Mouse (Mus musculus) layer of hippocampus, postnatal 14 days (tissue): ENCODE data around the gene Auts2. TPM values are rescaled to one million over a fixed set of nuclear protein-coding genes. Genes with fewer than 3 reads are reported as not detected.

Source experiments
- DNase-seq, 2 experiments: peaks; one replicate each; pipeline ENCODE4 v3.0.0; 2021 to 2022; ENCODE audit warnings: low spot score in 2 of 2, mixed read lengths in 1 of 2
- total RNA-seq, 2 experiments: library from RNA; stranded (reverse); gene quantifications; 2 replicates each; pipeline ENCODE4 v1.2.3; 2021

Gene Auts2
- total RNA-seq, 2 experiments from 2014 or later, result 134 to 151 TPM

DNA sequence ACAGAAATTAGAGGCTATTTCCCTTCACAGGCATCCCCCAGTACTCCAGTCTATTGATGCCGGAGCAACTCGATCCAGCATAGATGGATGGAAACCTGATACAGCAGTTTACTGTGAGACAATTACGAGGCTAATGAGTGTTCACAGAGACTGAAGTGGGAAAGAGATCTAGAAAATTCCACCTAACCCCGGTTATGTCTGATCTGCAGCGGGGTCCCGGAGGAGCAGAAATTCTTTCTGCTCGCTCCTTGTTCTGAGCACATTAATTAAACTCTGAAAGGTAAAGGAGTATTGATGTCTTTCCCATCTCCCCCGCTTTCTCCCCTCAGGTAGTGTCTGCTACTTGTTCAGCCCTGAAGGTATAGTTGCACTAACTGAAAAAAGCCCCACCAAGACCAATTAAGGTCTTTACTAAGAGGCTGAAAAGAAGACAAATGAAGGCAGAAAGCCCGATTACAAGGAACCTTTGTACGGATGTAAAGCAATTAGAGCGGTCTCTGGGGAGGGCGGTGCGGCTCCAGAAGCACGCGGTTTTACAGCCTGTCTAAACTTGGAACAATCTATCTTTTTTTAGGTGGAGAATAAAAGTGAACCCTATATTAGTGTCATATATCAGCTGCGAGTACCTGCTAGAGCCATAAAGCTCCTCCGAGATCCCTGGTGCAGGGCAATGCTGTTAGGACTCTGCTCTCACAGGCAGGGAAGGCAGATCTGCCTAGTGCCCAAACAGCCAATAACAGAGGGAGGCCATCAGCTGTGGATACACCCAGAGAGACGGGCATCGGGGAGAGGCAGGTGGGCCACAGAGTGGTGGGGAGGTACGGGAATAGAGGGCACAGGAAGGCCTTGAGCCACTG is 691.3 kb downstream of the Auts2 start:
- no peak for DNase-seq

DNA sequence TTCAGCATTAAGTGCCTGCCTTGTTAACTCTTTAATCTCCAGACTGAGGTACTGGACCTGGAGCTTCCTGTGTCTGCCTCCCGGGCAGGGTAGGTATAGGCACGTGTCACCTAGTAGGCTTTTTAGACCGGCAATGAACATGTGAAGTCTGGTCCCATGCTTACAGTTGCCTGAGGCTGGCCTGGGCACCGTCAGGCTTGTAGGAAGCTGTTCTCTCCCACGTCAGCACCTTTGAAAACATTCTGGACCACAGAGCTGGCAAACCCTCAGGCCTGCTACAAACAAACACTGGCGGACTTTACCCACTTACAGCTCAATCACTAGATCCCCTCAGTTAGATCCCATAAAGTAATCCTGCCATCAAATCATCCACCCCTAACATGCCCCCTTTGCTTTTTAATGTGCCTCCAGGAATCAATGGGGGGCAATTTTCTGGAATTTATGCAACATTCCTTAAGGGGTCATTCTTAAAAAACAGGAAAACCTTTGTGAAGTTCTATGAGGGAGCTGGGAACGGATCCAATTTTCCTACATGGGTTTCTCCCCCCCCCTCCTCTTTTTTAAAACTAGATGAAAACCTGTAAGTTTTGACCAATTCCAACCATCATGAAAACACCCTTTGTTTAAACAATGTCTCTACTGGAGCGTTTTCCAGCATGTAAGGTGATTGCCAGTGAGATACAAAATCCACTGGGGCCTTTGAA is 692.4 kb downstream of the Auts2 start:
- DNase-seq, result no peak

DNA sequence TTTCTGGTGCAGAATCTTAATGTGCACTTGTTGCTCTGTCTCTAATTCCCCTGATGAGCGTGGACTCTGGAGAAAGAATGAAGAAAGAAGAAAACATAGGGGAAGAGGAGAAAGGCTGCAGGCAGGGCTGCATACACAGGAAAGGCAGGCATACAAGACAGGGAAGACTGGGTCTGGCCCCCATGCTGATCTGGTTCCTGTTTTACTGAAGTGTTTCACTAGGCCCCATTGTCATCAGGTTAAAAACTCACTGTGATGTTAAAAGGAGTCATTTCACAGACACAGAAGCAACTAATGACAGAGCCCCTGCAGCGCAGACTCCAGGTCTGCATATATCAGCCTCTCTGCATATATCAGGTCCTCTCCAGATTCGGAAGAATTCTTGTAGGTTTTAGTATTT is 693.5 kb downstream of the Auts2 start:
- DNase-seq, result no peak

DNA sequence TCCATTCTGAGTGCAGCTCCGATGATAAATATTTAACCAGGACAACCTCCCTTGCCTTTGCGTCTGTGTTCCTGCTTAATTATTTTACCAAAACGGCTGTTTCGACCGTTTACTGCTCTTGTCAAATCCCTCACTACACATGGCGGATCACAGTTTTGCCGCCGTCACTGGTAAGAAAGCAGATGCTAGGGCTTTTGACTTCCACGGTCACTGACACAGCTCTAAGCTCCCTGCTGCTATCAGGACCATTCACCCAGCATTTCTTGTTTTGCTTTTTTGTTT is 698.7 kb downstream of the Auts2 start:
- no peak for DNase-seq

DNA sequence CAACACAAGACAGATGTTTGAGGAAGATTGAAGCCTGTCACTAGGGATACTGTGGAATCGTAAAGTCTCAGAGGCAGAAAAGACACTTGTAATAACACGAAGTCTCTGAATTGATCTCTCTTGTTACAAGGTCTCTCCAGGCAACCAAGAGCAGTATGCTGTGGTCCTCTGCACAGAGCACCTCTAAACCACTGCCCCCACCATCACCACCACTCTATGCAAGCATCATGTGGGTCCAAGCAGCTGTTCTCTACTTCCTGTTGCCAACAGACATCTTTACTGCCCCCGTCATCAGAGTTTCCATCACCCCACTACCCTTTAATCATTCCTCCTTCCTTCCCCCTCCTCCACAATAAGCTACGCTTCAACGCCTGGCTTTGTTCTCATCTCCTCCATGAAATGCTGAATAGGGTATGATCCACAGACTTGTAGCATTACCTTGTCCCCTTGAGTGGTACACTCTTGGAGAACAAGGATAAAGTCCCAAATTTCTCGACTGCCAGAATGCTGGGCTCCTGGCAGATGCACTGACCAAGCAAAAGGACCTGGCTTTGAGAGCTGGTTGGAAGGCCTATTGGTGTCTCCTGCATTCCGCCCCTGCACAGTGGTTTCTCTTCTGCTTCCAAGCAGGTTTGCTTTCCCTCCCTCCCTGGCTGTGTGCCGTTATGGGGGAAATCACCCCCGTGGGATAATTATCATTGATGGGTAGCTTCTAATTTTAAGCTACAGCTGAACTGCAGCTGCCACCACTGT is 699.2 kb downstream of the Auts2 start:
- no peak for DNase-seq

DNA sequence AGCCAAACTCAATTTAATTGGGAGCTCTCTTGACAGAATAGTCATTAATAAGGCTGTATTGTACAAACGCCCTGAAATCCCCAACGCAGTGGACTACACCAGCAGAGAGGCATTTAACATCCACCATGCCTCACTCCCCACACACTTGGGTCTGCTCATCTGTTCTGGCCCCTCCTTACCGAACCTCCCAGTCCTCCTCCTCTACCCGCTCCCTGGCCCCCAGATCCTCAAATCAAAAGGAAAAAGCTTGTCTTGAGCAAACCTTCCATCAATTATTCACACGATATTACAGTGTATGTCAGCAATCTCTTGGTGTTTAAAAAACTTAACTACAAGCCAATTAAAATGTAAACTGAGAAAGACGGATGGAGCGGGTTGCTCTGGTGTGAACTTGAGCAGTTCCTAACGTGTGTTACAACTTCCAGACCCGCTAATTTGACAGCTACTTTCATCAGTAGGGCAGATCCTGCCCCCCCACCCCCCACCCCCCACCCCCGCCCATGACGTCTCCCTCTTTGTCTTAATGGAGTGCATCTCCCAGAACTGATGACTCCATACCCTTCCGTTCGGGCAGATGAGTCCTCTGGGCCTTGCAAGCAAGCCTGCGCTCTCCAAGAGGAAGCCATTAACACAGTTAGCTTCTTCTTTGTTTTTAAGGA is 703.4 kb downstream of the Auts2 start:
- DNase-seq, result no peak

DNA sequence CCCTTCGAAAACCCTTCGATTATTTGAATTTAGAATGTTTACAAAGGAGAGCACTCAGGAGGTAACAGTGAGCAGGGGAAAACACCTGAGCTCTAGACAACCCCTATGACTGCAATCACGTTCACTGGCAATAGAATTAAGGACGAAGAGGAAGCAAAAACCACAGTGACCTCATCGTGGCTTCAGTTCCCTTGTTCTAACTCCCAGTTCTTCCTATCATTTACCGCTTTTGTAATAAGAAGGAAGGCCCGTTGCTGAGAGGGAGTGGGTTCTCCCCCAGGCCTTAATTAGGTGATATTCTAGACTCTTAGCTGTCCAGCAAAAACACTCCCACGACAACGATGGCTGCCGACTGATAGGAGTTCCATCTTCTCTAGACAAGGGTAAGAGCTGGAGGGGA is 704.1 kb downstream of the Auts2 start:
- no peak for DNase-seq

DNA sequence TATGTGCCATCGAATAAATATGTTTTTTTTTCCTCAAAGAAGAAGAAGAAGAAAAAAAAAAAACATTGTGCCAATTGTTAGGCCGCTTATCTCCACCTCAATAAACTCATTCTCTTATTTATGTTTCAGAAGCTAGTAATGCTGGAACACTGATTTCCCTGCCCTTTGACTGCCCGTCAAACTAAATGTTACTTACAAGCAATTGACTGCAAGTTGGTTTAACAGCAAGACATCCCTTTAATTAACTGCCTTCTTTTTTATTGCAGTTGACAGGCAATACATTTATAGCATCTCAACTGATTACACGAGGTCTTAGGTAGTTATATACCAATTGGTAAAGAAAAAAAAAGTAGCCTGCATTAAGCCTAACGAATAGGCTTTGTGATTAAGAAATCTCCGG is 705.1 kb downstream of the Auts2 start:
- no peak for DNase-seq

DNA sequence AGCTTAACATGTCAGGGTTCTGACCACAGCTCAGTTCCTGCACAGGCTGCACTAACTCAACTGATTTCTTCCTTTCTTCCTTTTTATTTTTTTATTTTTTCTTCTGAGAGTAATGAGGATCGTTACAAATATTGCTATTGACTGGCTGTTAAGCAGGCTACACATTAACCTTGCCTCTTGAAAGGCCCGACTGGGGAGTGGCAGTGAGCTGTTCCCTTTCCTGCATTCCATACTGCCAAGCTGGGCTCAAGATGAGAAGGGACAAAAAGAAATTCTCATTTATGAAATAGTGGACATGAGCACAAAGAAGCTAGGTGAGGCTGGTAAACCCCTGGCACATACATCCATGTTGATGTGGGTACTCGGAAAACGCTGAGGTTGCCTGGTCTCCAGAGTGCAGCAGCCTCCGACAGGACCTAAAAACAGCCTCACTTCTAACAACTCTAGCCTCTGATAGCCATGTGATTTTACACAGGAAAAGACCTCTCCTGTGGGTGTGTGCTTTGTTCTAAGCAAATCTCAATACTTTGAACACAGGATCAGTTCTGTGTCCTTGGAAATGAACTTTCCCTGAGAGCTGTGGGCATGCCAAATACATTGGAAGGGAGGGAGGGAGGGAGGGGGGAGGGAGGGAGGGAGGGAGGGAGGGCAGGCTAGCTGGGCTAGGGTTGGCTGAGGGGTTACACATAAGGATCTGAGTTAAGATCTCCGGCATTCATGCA is 707.0 kb downstream of the Auts2 start:
- DNase-seq, result no peak

DNA sequence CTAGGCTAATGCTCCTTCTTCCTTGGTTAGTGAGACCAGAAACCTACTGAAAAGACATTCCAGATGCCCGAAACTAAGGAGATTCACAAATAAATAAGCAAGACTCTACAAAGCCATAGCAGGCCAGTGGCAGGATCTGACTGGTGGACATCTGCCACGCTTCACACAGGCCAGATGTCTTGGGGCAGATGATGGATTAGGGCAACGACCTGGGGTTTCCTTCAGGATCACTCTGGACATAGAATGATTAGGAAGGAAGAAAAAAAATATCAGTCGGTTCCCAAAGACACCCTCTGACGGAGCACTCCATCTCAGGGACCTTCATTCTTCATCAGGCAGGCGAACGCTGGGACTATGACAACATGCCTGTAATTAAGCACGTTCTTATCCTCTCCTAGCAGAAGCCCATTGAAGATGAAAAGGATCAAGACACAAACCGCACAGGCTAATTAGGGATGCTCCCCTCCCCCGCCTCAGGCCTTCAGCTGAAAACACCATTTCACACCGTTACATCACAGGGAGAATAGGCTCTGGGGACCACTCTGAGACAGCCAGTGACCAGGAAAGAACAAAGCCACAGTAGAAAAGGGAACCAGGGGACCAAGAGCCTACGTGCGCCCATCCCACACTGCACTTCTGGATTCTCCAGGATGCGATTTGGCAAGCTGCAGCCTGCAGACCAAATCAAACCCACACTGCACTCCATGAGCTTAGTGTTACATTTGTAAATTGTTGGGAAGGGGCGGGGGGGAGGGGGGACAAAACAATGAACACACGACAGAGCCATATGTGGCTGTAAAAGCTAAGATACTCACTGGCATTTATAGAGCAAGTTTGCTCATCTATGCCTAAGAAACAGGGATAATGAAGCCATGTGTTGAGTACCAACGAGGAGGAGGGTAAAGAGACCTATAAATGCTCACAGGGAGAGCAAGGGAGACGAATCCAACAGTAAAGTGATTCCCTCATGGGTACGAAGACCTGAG is 710.0 kb downstream of the Auts2 start:
- no peak for DNase-seq

DNA sequence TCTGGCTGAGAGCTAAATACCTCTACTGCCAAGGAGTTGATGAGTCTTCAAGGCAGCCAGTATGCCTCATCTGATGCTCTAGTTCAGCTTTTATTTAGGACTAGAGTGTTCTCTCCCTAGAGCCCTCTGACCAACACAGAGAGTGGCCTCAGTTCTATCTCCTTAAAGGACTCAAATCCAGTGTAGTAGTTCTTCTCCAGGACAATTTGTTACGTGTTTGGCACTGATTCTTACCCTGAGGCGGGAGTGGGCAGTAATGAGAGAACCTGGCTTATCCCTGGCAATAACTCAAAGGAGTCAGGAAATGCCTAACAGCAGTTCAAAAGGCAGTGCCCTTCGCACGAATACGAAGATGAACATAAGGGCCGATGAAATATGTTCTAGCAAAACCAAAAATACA is 713.0 kb downstream of the Auts2 start:
- DNase-seq, result no peak

DNA sequence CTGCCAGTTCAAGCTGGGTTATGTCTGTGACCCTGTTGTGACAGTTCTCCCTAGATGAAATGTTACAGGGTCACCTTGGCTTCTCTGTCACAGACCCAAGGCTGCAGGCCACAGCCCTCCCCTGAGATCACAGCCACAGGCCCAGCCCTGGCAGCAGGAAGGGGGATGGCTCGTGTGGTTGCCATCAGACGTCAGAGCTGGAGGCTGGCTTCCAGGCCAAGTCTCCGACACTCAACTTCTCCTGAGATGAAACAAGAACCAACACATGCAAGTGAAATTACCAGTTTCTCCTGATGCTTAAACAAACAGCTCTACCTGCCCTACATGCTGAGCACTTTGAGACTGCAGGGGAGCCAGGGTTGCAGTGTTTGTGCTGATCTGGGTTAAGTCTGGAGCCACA is 713.9 kb downstream of the Auts2 start:
- DNase-seq, result no peak

DNA sequence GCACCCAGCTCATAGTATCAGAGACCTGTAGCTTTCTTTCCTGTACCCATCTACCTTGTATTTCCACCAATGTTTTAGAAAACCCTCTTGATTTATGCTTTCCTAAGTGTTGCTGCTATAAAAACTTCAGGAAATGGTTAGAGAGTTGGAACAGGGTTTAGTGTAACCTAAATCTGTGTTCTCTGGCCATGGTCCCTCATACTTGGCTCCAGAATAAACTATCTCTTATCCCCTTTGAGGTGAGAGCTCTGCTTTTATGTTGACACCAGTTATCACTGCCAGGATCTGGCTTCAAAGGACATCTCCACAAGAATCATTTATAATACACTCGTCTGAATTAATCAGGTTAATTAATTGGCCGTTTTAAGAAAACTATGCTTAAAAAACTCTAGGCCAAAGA is 714.5 kb downstream of the Auts2 start:
- DNase-seq, result no peak

DNA sequence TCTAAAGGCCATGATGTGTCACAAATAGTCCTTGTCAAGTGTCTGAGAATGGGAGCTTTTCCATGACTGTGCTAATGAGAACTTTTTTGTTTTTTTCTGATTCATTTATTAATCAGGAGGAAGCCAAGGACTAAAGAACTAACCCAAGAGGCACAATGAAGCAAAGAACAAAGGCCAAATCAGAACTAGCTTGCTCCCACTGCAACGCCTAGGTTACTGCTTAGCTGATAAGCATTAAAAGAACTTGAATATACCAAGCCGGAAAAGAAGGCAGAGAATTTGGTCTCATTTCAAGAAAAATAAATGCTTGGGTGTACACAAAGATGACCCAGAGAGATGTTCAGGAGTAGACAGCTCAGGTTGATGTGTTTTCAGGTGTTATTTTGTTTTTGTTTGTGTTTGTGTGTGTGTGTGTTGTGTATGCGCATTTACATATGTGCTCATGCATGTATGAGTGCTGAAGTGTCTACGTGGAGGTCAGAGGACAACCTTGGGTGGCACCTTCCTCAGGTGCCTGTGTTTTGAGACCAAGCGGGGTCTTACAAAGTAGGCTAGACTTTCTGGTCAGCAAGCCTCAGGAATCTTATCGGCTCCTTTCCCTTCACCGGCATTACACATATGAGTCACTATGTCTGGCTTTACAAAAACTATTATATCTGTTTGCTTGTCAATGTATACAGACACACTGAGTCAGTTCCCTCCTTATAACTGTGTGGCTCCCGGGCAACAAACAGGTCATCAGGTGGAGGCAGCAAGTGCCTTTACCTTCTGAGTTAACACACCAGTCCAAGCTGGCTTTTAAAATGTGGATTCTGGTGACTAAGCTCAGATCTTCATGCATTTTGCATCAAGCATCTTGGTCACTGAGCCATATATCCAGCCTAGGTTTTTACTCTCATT is 716.5 kb downstream of the Auts2 start:
- DNase-seq, result no peak

DNA sequence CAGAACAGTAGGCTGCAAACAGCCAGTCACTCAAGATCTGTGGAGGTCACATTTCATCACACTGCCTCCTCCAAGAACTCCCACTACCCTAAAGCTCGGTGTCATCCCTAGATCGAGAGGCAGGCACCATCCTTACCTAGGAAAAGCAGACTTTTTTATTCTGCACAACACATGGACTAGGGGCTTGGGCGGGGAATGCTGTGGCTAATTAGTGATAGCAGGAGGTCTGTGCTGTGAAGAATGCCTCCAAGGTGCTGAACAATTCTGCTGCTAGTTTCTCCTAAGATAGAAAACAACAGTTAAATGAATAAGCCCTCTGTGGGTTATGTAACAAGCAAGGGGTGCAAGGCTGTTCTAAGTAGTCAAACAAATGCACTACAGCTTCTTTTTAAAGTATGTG is 717.7 kb downstream of the Auts2 start:
- DNase-seq, result no peak

DNA sequence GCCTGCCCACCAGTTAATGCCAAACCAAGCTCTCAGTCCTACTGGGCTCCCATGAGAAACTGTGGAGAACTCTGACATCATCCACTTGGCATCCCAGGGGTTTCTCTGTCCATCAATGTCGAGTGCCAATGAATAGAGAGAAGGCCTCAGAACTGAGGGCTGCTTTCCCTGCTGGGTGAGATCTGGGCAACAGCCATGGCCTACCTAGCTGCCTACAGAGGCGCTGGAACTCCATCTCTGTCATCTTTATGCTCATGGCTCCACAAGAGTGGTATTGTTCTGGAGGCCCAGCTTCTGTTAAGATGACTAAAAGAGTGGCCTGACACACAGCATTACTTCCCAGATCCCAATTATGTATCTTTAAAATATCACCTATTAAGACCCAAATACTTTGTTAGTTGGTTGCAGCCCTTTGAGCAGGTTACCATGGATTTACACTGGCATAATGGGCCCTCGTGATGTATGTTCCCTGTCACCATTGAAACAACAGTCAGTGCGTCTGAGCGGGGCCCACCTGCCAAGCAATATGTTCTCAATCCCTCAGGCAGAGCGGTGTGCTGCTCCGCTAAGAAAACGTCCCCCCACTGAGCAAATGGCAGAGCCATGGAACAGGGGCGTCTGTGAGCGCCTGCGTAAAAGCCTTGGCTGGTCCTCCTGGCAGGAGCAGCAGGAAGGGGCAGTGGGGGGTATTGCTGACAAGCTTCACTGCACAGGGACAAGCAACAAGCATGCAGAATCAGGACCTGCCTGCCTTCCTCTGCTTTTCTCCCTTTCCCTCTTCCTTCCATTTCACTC is 718.8 kb downstream of the Auts2 start:
- peak; percentile 62 to 72 for DNase-seq

DNA sequence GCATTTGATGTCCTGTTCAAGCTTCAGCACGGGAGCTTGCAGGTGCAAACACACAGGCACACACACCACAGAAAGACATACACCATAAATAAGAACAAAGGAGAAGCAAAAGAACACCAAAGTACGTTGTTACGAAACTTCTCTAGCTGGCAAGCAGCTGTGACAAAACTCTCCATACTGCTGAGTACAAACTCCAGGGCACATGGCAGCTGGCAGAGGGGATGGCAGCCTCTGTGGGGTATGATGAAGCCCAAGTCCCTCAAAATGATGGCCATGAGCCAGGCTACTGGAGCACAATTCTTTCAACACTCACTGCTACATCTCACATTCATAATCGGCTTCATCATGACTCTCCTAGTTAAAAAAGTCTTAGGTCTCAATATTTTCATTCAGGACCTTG is 721.7 kb downstream of the Auts2 start:
- DNase-seq, result no peak

DNA sequence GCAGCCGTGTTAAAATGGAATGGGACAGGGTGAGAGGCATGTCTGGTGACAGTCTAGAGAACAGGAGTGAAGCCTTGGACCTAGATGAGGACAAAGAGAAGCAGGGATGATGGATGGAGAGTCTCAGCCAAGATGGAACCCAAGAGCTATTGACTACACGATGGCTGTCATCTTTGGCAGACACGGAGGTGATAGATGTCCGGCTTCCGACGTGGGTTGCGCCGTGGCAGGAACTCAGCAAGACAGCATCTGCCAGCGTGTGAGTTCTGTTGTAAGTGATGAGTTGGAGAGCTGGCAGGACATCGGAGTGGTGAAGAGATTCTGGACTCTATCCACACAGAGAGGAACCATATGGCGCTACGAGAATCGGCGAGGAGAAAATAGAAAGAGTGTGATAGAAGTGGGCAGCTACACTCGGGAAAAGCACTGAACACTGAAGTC is 723.9 kb downstream of the Auts2 start:
- peak; percentile 51 to 73 for DNase-seq
